Mouse (Mus musculus): ENCODE measurements around the gene Gm10382. TPM values are rescaled to one million over a fixed set of nuclear protein-coding genes. Genes with fewer than 3 reads are reported as not detected.
"Not testable (repeated sequence)": the region's sequence is repeated elsewhere in the genome, so short reads cannot be mapped to it uniquely, and the experiment has no call there.

Gene Gm10382
- polyA plus RNA-seq, 1 experiment from 2014 or later = 0.56 TPM

- 8% methylated on average over 20 of the region's 20 CpGs for WGBS
- Histone ChIP-seq H3K4me1 (peaks cover 25% of the 10 kb centered on the region), H3K4me2 (peak overlapping the region; percentile 49), H3K27me3 (no peaks in the 10 kb centered on the region), H3K4me3 (peak overlapping the region; percentile 41), H3K9ac (peak overlapping the region; percentile 14; the same call in 1 of the 2 replicates), H3K9me3 (no peaks in the 10 kb centered on the region), H3K27ac (peak overlapping the region; percentile 38), H3K36me3 (peaks cover 8% of the 10 kb centered on the region; the same call in 1 of the 2 replicates)
- no peak for ATAC-seq (ENCODE audit: borderline replicate concordance, extremely low read depth, low FRiP score, low TSS enrichment)
These were observed 20.4 kb downstream of the Gm10382 start for GRCm38 (mm10) chr5:125409348-125410090.

- Histone ChIP-seq H3K4me2 (no peak overlapping the region), H3K27ac (no peak overlapping the region), H3K9ac (no peak overlapping the region), H3K9me3 (no peaks in the 10 kb centered on the region), H3K36me3 (peaks cover 33% of the 10 kb centered on the region), H3K27me3 (no peaks in the 10 kb centered on the region), H3K4me3 (no peak overlapping the region), H3K4me1 (peaks cover 19% of the 10 kb centered on the region)
- ATAC-seq (ENCODE audit: borderline replicate concordance, extremely low read depth, low FRiP score, low TSS enrichment) = no peak
- 59% methylated on average over 5 of the region's 5 CpGs for WGBS
These were observed 22.9 kb downstream of the Gm10382 start for GRCm38 (mm10) chr5:125411972-125412530.

GRCm38 (mm10) chr5:125412536-125412935, 23.4 kb downstream of the Gm10382 start:
- 90% methylated on average over 8 of the region's 8 CpGs for WGBS
- H3K9ac ChIP-seq; ATAC-seq (ENCODE audit: borderline replicate concordance, extremely low read depth, low FRiP score, low TSS enrichment); H3K9me3 ChIP-seq; H3K27ac ChIP-seq; H3K4me2 ChIP-seq; H3K4me3 ChIP-seq; H3K27me3 ChIP-seq: not testable (repeated sequence)
- H3K36me3 ChIP-seq = peaks cover 38% of the 10 kb centered on the region
- H3K4me1 ChIP-seq = peaks cover 14% of the 10 kb centered on the region

- H3K27ac ChIP-seq = no peak overlapping the region
- ATAC-seq (ENCODE audit: borderline replicate concordance, extremely low read depth, low FRiP score, low TSS enrichment) = no peak
- H3K4me1 ChIP-seq = peaks cover 13% of the 10 kb centered on the region
- WGBS = 45% methylated on average over 4 of the region's 4 CpGs
- no peaks in the 10 kb centered on the region for H3K9me3 ChIP-seq
- H3K36me3 ChIP-seq = peaks cover 50% of the 10 kb centered on the region
- no peaks in the 10 kb centered on the region for H3K27me3 ChIP-seq
- no peak overlapping the region for H3K9ac ChIP-seq
- H3K4me3 ChIP-seq = no peak overlapping the region
- H3K4me2 ChIP-seq = no peak overlapping the region
These were observed 24.6 kb downstream of the Gm10382 start for GRCm38 (mm10) chr5:125413763-125414162.

GRCm38 (mm10) chr5:125416183-125416582, 27.1 kb downstream of the Gm10382 start:
- no peaks in the 10 kb centered on the region for H3K27me3 ChIP-seq
- no peaks in the 10 kb centered on the region for H3K9me3 ChIP-seq
- H3K9ac ChIP-seq = no peak overlapping the region
- H3K36me3 ChIP-seq = peaks cover 69% of the 10 kb centered on the region
- no peak overlapping the region for H3K4me2 ChIP-seq
- H3K4me3 ChIP-seq = no peak overlapping the region
- H3K27ac ChIP-seq = no peak overlapping the region
- no peak for ATAC-seq (ENCODE audit: borderline replicate concordance, extremely low read depth, low FRiP score, low TSS enrichment)
- 92% methylated on average over 8 of the region's 8 CpGs for WGBS
- no peaks in the 10 kb centered on the region for H3K4me1 ChIP-seq

GRCm38 (mm10) chr5:125418636-125419035, 29.5 kb downstream of the Gm10382 start:
- Histone ChIP-seq H3K36me3 (peaks cover 91% of the 10 kb centered on the region), H3K27me3 (no peaks in the 10 kb centered on the region), H3K4me3 (no peak overlapping the region), H3K9ac (no peak overlapping the region), H3K4me2 (no peak overlapping the region), H3K9me3 (no peaks in the 10 kb centered on the region), H3K27ac (no peak overlapping the region), H3K4me1 (no peaks in the 10 kb centered on the region)
- WGBS = 88% methylated on average over 12 of the region's 12 CpGs
- ATAC-seq (ENCODE audit: borderline replicate concordance, extremely low read depth, low FRiP score, low TSS enrichment) = no peak

GRCm38 (mm10) chr5:125419124-125419523, 30.0 kb downstream of the Gm10382 start:
- WGBS = 88% methylated on average over 11 of the region's 11 CpGs
- H3K4me1 ChIP-seq = no peaks in the 10 kb centered on the region

GRCm38 (mm10) chr5:125425698-125426276, 36.7 kb downstream of the Gm10382 start:
- H3K27ac ChIP-seq = no peak overlapping the region
- H3K4me1 ChIP-seq = no peaks in the 10 kb centered on the region
- H3K4me3 ChIP-seq = no peak overlapping the region
- no peak overlapping the region for H3K4me2 ChIP-seq
- no peak for ATAC-seq (ENCODE audit: borderline replicate concordance, extremely low read depth, low FRiP score, low TSS enrichment)
- 86% methylated on average over 10 of the region's 10 CpGs for WGBS
- H3K9me3 ChIP-seq = no peaks in the 10 kb centered on the region
- H3K9ac ChIP-seq = no peak overlapping the region
- H3K27me3 ChIP-seq = no peaks in the 10 kb centered on the region
- H3K36me3 ChIP-seq = peaks cover 96% of the 10 kb centered on the region

More at GRCm38 (mm10) chr5:125419124-125419523, 30.0 kb downstream of the Gm10382 start:
- H3K27me3 ChIP-seq = no peaks in the 10 kb centered on the region
- no peak overlapping the region for H3K4me3 ChIP-seq
- no peak overlapping the region for H3K9ac ChIP-seq
- no peak for ATAC-seq (ENCODE audit: borderline replicate concordance, extremely low read depth, low FRiP score, low TSS enrichment)
- peaks cover 91% of the 10 kb centered on the region for H3K36me3 ChIP-seq
- H3K9me3 ChIP-seq = no peaks in the 10 kb centered on the region
- no peak overlapping the region for H3K4me2 ChIP-seq
- no peak overlapping the region for H3K27ac ChIP-seq

- Histone ChIP-seq H3K27ac (no peak overlapping the region), H3K9ac (no peak overlapping the region), H3K4me1 (no peaks in the 10 kb centered on the region), H3K4me3 (no peak overlapping the region), H3K4me2 (no peak overlapping the region), H3K27me3 (no peaks in the 10 kb centered on the region), H3K36me3 (peaks cover 97% of the 10 kb centered on the region), H3K9me3 (no peaks in the 10 kb centered on the region)
- WGBS = 94% methylated on average over 10 of the region's 10 CpGs
- ATAC-seq (ENCODE audit: borderline replicate concordance, extremely low read depth, low FRiP score, low TSS enrichment) = no peak
These were observed 37.2 kb downstream of the Gm10382 start for GRCm38 (mm10) chr5:125426343-125426742.

GRCm38 (mm10) chr5:125432324-125432723, 43.2 kb downstream of the Gm10382 start:
- not testable (repeated sequence) for H3K4me3 ChIP-seq; H3K27ac ChIP-seq; ATAC-seq (ENCODE audit: borderline replicate concordance, extremely low read depth, low FRiP score, low TSS enrichment); H3K27me3 ChIP-seq; H3K9me3 ChIP-seq; H3K9ac ChIP-seq
- peaks cover 42% of the 10 kb centered on the region for H3K36me3 ChIP-seq
- peaks cover 15% of the 10 kb centered on the region for H3K4me1 ChIP-seq
- peak overlapping the region; percentile 91 for H3K4me2 ChIP-seq
- 96% methylated on average over 2 of the region's 2 CpGs for WGBS

- ATAC-seq (ENCODE audit: borderline replicate concordance, extremely low read depth, low FRiP score, low TSS enrichment) = peak; percentile 97
- under 1% methylated on average over 46 of the region's 46 CpGs for WGBS
- Histone ChIP-seq H3K4me3 (peak within 1 kb of the TSS; percentile 91), H3K9ac (peak within 1 kb of the TSS; percentile 87), H3K4me2 (peak within 1 kb of the TSS; percentile 91), H3K27ac (peak within 1 kb of the TSS; percentile 54; the same call in 1 of the 2 replicates), H3K4me1 (peaks cover 15% of the 10 kb centered on the region), H3K27me3 (no peaks in the 10 kb centered on the region), H3K9me3 (no peaks in the 10 kb centered on the region), H3K36me3 (peaks cover 26% of the 10 kb centered on the region)
These were observed 44.7 kb downstream of the Gm10382 start, which contains the start of gene Dhx37 for GRCm38 (mm10) chr5:125433793-125434337. TSS of gene Dhx37 (minus strand) at chr5:125434121.

GRCm38 (mm10) chr5:125434347-125434746, 45.2 kb downstream of the Gm10382 start:
- Histone ChIP-seq H3K4me3 (peak overlapping the region; percentile 91), H3K36me3 (peaks cover 21% of the 10 kb centered on the region), H3K4me1 (peaks cover 15% of the 10 kb centered on the region), H3K4me2 (peak overlapping the region; percentile 91)
- ATAC-seq (ENCODE audit: borderline replicate concordance, extremely low read depth, low FRiP score, low TSS enrichment); H3K27me3 ChIP-seq; H3K9me3 ChIP-seq; H3K9ac ChIP-seq; H3K27ac ChIP-seq: not testable (repeated sequence)
- 51% methylated on average over 15 of the region's 15 CpGs for WGBS
